Mouse (Mus musculus) stomach, postnatal 0 days (tissue): ENCODE data around the gene Fam189a2.

Experiments
- CTCF ChIP-seq: IDR thresholded peaks from 2 replicates; pipeline ENCODE4 v1.5.1; 2016; ENCODE audit warnings: antibody characterized with exemption, low read depth, mild to moderate bottlenecking, moderate library complexity
- EP300 ChIP-seq: optimal IDR thresholded peaks from 2 replicates; pipeline ENCODE3; 2016; ENCODE audit warnings: antibody characterized with exemption

DNA sequence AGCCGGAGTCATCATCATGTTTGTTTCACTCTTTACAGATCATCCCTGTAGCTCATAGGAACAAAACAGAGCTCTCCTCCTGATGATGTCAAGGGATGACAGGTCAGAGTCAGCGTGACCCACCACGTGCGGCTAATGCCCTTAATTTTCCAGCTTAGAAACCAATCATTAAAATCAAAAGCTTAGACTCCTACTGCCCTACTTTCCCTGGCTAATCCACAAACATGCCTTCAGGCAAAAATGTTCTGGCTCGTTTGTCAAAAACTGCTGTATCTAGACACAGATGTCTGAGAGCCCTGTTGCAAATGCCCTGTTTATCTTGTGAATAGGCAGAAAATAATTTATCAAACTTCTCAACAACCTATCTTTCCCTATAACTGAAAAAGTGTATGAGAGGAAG, 4.9 kb downstream of the Fam189a2 start:
- TF ChIP-seq CTCF, result no peak
- TF ChIP-seq EP300, result no peak
